Mouse (Mus musculus): ENCODE data around the gene Akap7.

The Akap7 gene

DNA sequence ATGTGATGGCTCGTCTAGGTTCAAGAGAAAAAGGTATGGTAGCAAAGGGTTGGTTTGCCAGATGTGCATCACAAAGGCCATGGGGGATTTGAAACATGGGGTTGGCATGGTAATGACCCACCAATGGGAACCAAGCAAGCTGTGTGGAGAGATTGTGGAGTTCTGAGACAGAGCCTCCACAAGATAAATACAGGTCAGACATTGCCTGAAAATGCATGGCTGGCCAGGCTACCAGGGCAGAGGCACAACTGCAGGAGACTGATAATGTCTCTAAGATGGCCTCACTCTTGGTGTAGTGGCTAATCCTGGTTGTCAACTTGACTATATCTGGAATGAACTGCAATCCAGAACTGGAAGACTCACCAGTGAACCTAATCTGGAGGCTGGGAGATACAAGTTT is 174.1 kb downstream of the Akap7 start:
- no peak for DNase-seq (ENCODE audit: low read depth, low spot score)

GRCm38 (mm10) chr10:25128455-25128863 is 179.2 kb downstream of the Akap7 start:
- no peak for DNase-seq (ENCODE audit: low read depth, low spot score)

DNA sequence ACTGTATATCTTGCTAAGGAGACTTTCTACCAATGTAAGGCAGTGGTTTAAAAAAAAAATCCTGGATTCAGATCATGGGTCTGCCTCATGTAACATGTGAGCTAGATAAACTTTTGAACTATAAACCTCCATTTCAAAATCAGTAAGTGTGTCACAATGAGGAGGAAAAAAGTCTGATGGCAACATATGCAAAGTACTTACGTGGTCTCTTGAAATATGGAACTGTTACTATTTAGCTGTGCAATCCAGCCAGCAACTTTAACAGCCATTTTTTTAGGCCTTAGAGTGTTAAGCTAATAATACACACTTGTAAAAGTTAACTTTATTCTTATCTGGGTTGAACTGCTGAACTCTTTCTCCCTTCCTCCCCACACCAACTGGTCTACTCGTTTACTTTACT is 181.6 kb downstream of the Akap7 start:
- DNase-seq (ENCODE audit: low read depth, low spot score): no peak

GRCm38 (mm10) chr10:25120871-25121554 is 186.7 kb downstream of the Akap7 start:
- DNase-seq (ENCODE audit: low read depth, low spot score): no peak

Data from CD4-positive, CD25-positive, alpha-beta regulatory T cell, adult 2 months (primary cell).